Mouse (Mus musculus) right cerebral cortex, postnatal 10 days (tissue): ENCODE measurements at regions not wholly inside any gene's neighbourhood (a gene's known extent, or its start where the extent isn't known, plus 50 kb on each side); places are given as distances from the start of the nearest gene placed in this dataset.
"Not testable (repeated sequence)": the region's sequence is repeated elsewhere in the genome, so short reads cannot be mapped to it uniquely, and the experiment has no call there.

Experiments used
- DNase-seq, 2 experiments: peaks; one replicate each; pipeline ENCODE4 v3.0.0; 2021; ENCODE audit warnings: low spot score in 2 of 2

GRCm38 (mm10) chr8:60728339-60728738 is 95.7 kb downstream of the Mfap3l start:
- DNase-seq, result no peak

GRCm38 (mm10) chr8:60732545-60732944 is 99.9 kb downstream of the Mfap3l start:
- no peak for DNase-seq

- no peak for DNase-seq
These were observed 103.3 kb downstream of the Mfap3l start for GRCm38 (mm10) chr8:60735961-60736360.

GRCm38 (mm10) chr8:60736401-60736800 is 103.8 kb downstream of the Mfap3l start:
- no peak for DNase-seq

- no peak for DNase-seq
These were observed 104.3 kb downstream of the Mfap3l start for GRCm38 (mm10) chr8:60736913-60737312.

- no peak for DNase-seq
These were observed 105.0 kb downstream of the Mfap3l start for GRCm38 (mm10) chr8:60737616-60738015.

GRCm38 (mm10) chr8:60745877-60746276 is 113.2 kb downstream of the Mfap3l start:
- DNase-seq, result no peak

- DNase-seq, result no peak
These were observed 113.9 kb downstream of the Mfap3l start for GRCm38 (mm10) chr8:60746486-60746885.

- DNase-seq, result no peak
These were observed 123.2 kb downstream of the Mfap3l start for GRCm38 (mm10) chr8:60755704-60756415.

- DNase-seq, result no peak
These were observed 126.3 kb upstream of the Hpf1 start for GRCm38 (mm10) chr8:60763959-60764358.

GRCm38 (mm10) chr8:60773350-60773749 is 116.9 kb upstream of the Hpf1 start:
- peak; percentile 22 to 34 for DNase-seq

- not testable (repeated sequence) for DNase-seq
These were observed 114.0 kb upstream of the Hpf1 start for GRCm38 (mm10) chr8:60776251-60776650.

GRCm38 (mm10) chr8:60785049-60785448 is 105.2 kb upstream of the Hpf1 start:
- DNase-seq, result no peak

GRCm38 (mm10) chr8:60790453-60790852 is 99.8 kb upstream of the Hpf1 start:
- no peak for DNase-seq

GRCm38 (mm10) chr8:60792518-60792917 is 97.7 kb upstream of the Hpf1 start:
- no peak for DNase-seq

- no peak for DNase-seq
These were observed 85.4 kb upstream of the Hpf1 start for GRCm38 (mm10) chr8:60804787-60805186.

- DNase-seq, result no peak
These were observed 83.4 kb upstream of the Hpf1 start for GRCm38 (mm10) chr8:60806772-60807171.

GRCm38 (mm10) chr8:60809806-60810205 is 80.4 kb upstream of the Hpf1 start:
- DNase-seq, result no peak

- DNase-seq, result peak in 1 of 2 experiments; percentile 33
These were observed 79.3 kb upstream of the Hpf1 start for GRCm38 (mm10) chr8:60810955-60811354.

- no peak for DNase-seq
These were observed 64.4 kb upstream of the Hpf1 start for GRCm38 (mm10) chr8:60825676-60826442.

- no peak for DNase-seq
These were observed 63.0 kb upstream of the Hpf1 start for GRCm38 (mm10) chr8:60827241-60827640.

- no peak for DNase-seq
These were observed 61.1 kb upstream of the Hpf1 start for GRCm38 (mm10) chr8:60829093-60829492.

- no peak for DNase-seq
These were observed 59.7 kb upstream of the Hpf1 start for GRCm38 (mm10) chr8:60830556-60830955.
